Mouse (Mus musculus): ENCODE data around the gene Tnfrsf8. TPM values are rescaled to one million over a fixed set of nuclear protein-coding genes. Genes with fewer than 3 reads are reported as not detected.
A peak's percentile ranks its signal among the peaks of the same experiment; 100 is the strongest.

Tnfrsf8 gene
- total RNA-seq, 1 experiment: 5.1 TPM

- in situ Hi-C loops (cut with MboI; ENCODE audit: low sequenced_read_pairs in 2 of 2, unreplicated experiment in 2 of 2): loop anchor here (25.0 kb wide), 2 partner anchors 107 to 407 kb away; partner anchors contain the start of genes Dhrs3 (in 2 of the 2) and Vps13d (in 1 of the 2)
- Histone ChIP-seq H3K36me3 (ENCODE audit: control insufficient read depth, insufficient read depth, low read length, poor library complexity, severe bottlenecking) (no peaks in the 10 kb centered on the region), H3K9me3 (ENCODE audit: control insufficient read depth, insufficient read depth, low read depth, low read length) (no peaks in the 10 kb centered on the region), H3K4me1 (ENCODE audit: control insufficient read depth in 2 of 2, insufficient read depth in 2 of 2, low read length in 2 of 2, poor library complexity in 1 of 2) (peaks cover 0 to 1% of the 10 kb centered on the region in 2 experiments; a peak in 1 of 4 replicates), H3K27ac (ENCODE audit: insufficient read depth, low read depth, low read length, poor library complexity, severe bottlenecking) (no peak overlapping the region), H3K9ac (ENCODE audit: insufficient read depth, low read depth, low read length, poor library complexity, severe bottlenecking) (no peak overlapping the region), H3K4me3 (ENCODE audit: insufficient read depth in 1 of 2, low read depth in 1 of 2, low read length in 2 of 2, poor library complexity in 1 of 2, severe bottlenecking in 1 of 2) (no peak overlapping the region)
- TF ChIP-seq HCFC1 (IDR thresholded peaks at IDR 0.05; ENCODE audit: borderline replicate concordance, insufficient read depth, low read length) (no peak), CHD2 (IDR thresholded peaks at IDR 0.05; ENCODE audit: low read depth, low read length) (no peak), MAFK (IDR thresholded peaks at IDR 0.05; ENCODE audit: insufficient read depth, low read depth, low read length) (no peak), ZC3H11A (IDR thresholded peaks at IDR 0.05; ENCODE audit: borderline replicate concordance, low read depth, low read length) (no peak), ZNF384 (IDR thresholded peaks at IDR 0.05; ENCODE audit: low read depth, low read length) (no peak)
- DNase-seq (ENCODE audit: low read depth, low spot score): no peak
These were observed 20.4 kb downstream of the Tnfrsf8 start for GRCm38 (mm10) chr4:145294588-145294987.

- no peaks in the 10 kb centered on the region for H3K36me3 ChIP-seq (ENCODE audit: control insufficient read depth, insufficient read depth, low read length, poor library complexity, severe bottlenecking)
- no peaks in the 10 kb centered on the region for H3K9me3 ChIP-seq (ENCODE audit: control insufficient read depth, insufficient read depth, low read depth, low read length)
- in situ Hi-C loops (cut with MboI; ENCODE audit: low sequenced_read_pairs in 2 of 2, unreplicated experiment in 2 of 2): loop anchor here (25.0 kb wide), 2 partner anchors 99 to 399 kb away; partner anchors contain the start of genes Dhrs3 (in 2 of the 2) and Vps13d (in 1 of the 2)
- H3K4me3 ChIP-seq (ENCODE audit: insufficient read depth in 1 of 2, low read depth in 1 of 2, low read length in 2 of 2, poor library complexity in 1 of 2, severe bottlenecking in 1 of 2): no peak overlapping the region
- TF ChIP-seq ZC3H11A (IDR thresholded peaks at IDR 0.05; ENCODE audit: borderline replicate concordance, low read depth, low read length) (peak; percentile 98), MAFK (IDR thresholded peaks at IDR 0.05; ENCODE audit: insufficient read depth, low read depth, low read length) (no peak), CHD2 (IDR thresholded peaks at IDR 0.05; ENCODE audit: low read depth, low read length) (no peak), HCFC1 (IDR thresholded peaks at IDR 0.05; ENCODE audit: borderline replicate concordance, insufficient read depth, low read length) (no peak), ZNF384 (IDR thresholded peaks at IDR 0.05; ENCODE audit: low read depth, low read length) (no peak)
- H3K4me1 ChIP-seq (ENCODE audit: control insufficient read depth in 2 of 2, insufficient read depth in 2 of 2, low read length in 2 of 2, poor library complexity in 1 of 2): no peaks in the 10 kb centered on the region
- H3K27ac ChIP-seq (ENCODE audit: insufficient read depth, low read depth, low read length, poor library complexity, severe bottlenecking): no peak overlapping the region
- peak; percentile 82 for DNase-seq (ENCODE audit: low read depth, low spot score)
- no peak overlapping the region for H3K9ac ChIP-seq (ENCODE audit: insufficient read depth, low read depth, low read length, poor library complexity, severe bottlenecking)
These were observed 28.4 kb downstream of the Tnfrsf8 start for GRCm38 (mm10) chr4:145286369-145287120.

- Histone ChIP-seq H3K4me3 (ENCODE audit: insufficient read depth in 1 of 2, low read depth in 1 of 2, low read length in 2 of 2, poor library complexity in 1 of 2, severe bottlenecking in 1 of 2) (no peak overlapping the region), H3K36me3 (ENCODE audit: control insufficient read depth, insufficient read depth, low read length, poor library complexity, severe bottlenecking) (no peaks in the 10 kb centered on the region), H3K9ac (ENCODE audit: insufficient read depth, low read depth, low read length, poor library complexity, severe bottlenecking) (no peak overlapping the region), H3K27ac (ENCODE audit: insufficient read depth, low read depth, low read length, poor library complexity, severe bottlenecking) (no peak overlapping the region), H3K9me3 (ENCODE audit: control insufficient read depth, insufficient read depth, low read depth, low read length) (no peaks in the 10 kb centered on the region), H3K4me1 (ENCODE audit: control insufficient read depth in 2 of 2, insufficient read depth in 2 of 2, low read length in 2 of 2, poor library complexity in 1 of 2) (no peaks in the 10 kb centered on the region)
- no peak for DNase-seq (ENCODE audit: low read depth, low spot score)
- in situ Hi-C loops (cut with MboI; ENCODE audit: low sequenced_read_pairs in 2 of 2, unreplicated experiment in 2 of 2): loop anchor here (5.0 to 25.0 kb wide), 3 partner anchors 72 to 397 kb away; partner anchors contain the start of genes Dhrs3 (in 2 of the 2) and Vps13d (in 1 of the 2)
- TF ChIP-seq ZC3H11A (IDR thresholded peaks at IDR 0.05; ENCODE audit: borderline replicate concordance, low read depth, low read length) (no peak), CHD2 (IDR thresholded peaks at IDR 0.05; ENCODE audit: low read depth, low read length) (no peak), MAFK (IDR thresholded peaks at IDR 0.05; ENCODE audit: insufficient read depth, low read depth, low read length) (no peak), ZNF384 (IDR thresholded peaks at IDR 0.05; ENCODE audit: low read depth, low read length) (no peak), HCFC1 (IDR thresholded peaks at IDR 0.05; ENCODE audit: borderline replicate concordance, insufficient read depth, low read length) (no peak)
These were observed 30.3 kb downstream of the Tnfrsf8 start for GRCm38 (mm10) chr4:145284675-145285074.

- no peak overlapping the region for H3K4me3 ChIP-seq (ENCODE audit: insufficient read depth in 1 of 2, low read depth in 1 of 2, low read length in 2 of 2, poor library complexity in 1 of 2, severe bottlenecking in 1 of 2)
- DNase-seq (ENCODE audit: low read depth, low spot score): no peak
- H3K9ac ChIP-seq (ENCODE audit: insufficient read depth, low read depth, low read length, poor library complexity, severe bottlenecking): no peak overlapping the region
- no peaks in the 10 kb centered on the region for H3K9me3 ChIP-seq (ENCODE audit: control insufficient read depth, insufficient read depth, low read depth, low read length)
- no peak for TF ChIP-seq HCFC1 (IDR thresholded peaks at IDR 0.05; ENCODE audit: borderline replicate concordance, insufficient read depth, low read length)
- TF ChIP-seq MAFK (IDR thresholded peaks at IDR 0.05; ENCODE audit: insufficient read depth, low read depth, low read length): no peak
- no peak for TF ChIP-seq ZNF384 (IDR thresholded peaks at IDR 0.05; ENCODE audit: low read depth, low read length)
- TF ChIP-seq CHD2 (IDR thresholded peaks at IDR 0.05; ENCODE audit: low read depth, low read length): no peak
- TF ChIP-seq ZC3H11A (IDR thresholded peaks at IDR 0.05; ENCODE audit: borderline replicate concordance, low read depth, low read length): no peak
- no peak overlapping the region for H3K27ac ChIP-seq (ENCODE audit: insufficient read depth, low read depth, low read length, poor library complexity, severe bottlenecking)
- H3K4me1 ChIP-seq (ENCODE audit: control insufficient read depth in 2 of 2, insufficient read depth in 2 of 2, low read length in 2 of 2, poor library complexity in 1 of 2): peaks cover 0 to 3% of the 10 kb centered on the region in 2 experiments; a peak in 2 of 4 replicates
- in situ Hi-C loops (cut with MboI; ENCODE audit: low sequenced_read_pairs in 2 of 2, unreplicated experiment in 2 of 2): loop anchor here (5.0 to 25.0 kb wide), 3 partner anchors 71 to 396 kb away; partner anchors contain the start of genes Dhrs3 (in 2 of the 2) and Vps13d (in 1 of the 2)
- H3K36me3 ChIP-seq (ENCODE audit: control insufficient read depth, insufficient read depth, low read length, poor library complexity, severe bottlenecking): no peaks in the 10 kb centered on the region
These were observed 31.5 kb downstream of the Tnfrsf8 start for GRCm38 (mm10) chr4:145283441-145283840.
